In the genomic region with DNA sequence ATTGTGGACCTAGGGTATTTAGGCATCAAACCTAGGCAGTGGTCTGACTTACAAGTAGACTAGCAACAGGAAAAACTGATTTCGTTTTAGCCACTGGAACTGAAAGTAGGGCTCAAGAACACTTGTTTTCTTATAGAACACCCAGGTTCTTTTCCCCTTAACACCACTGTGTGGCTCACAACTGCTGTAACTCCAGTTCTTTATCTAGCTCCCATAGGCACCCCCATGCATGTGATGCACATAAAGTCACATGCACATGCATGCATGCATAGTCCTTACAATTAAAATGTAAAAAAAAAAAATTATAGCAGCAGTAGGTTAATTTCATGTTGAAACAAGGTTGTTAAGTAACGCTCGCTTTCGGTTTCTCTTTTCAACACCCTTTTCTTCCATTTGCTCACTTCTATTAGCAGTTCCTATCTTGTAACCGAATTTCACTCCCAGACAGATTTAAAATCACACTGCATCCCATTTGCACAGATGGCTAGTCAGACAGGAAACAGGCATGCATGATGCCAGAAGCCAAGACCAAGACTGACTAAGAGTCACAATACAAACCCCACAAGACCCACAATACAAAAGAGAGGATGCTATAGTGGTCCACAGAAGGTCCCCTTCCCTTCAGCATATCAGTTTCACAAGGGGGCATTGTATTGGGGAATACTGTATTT, we compare ENCODE assay signal across 22 mouse cellular contexts.
A peak's percentile ranks its signal among the peaks of the same experiment; 100 is the strongest.
DNase-seq lines count a peak whose midpoint lies in the region; ATAC-seq and TF ChIP-seq lines count a peak whose summit lies in the region.
"Had no signal": no experiment of that assay in that cellular context is flagged by ENCODE, and none has a peak within 500 bp of the region (broad histone marks: within the 10 kb centered on the region; RNA-seq: fewer than 3 reads in every experiment).

No protein-coding gene starts in this region.

- ATAC-seq in forebrain, embryonic 14.5 days, result peak; percentile 80
- ATAC-seq in forebrain, embryonic 11.5 days (replicated peaks; ENCODE audit: low FRiP score), result no peak
- peak; percentile 87 for ATAC-seq in forebrain, embryonic 16.5 days
- ATAC-seq: activated CD4-positive, CD25-positive, alpha-beta regulatory T cell, adult 4 months; intestine, embryonic 16.5 days; Patski had no signal

- 72% methylated on average over 5 of the region's 5 CpGs for WGBS in forebrain, embryonic 14.5 days
- WGBS in forebrain, embryonic 11.5 days, result 88% methylated on average over 5 of the region's 5 CpGs
- WGBS in forebrain, embryonic 16.5 days, result 57% methylated on average over 5 of the region's 5 CpGs

- no peaks in the 10 kb centered on the region for H3K36me3 ChIP-seq in forebrain, embryonic 14.5 days (ENCODE audit: control insufficient read depth, insufficient read depth, low read length)
- H3K36me3 ChIP-seq in forebrain, embryonic 11.5 days (ENCODE audit: control insufficient read depth, insufficient read depth, low read length), result no peaks in the 10 kb centered on the region
- H3K36me3 ChIP-seq in forebrain, embryonic 16.5 days (ENCODE audit: control insufficient read depth, insufficient read depth), result no peaks in the 10 kb centered on the region
- H3K36me3 ChIP-seq: embryonic facial prominence, embryonic 12.5 days; heart, embryonic 12.5 days; hindbrain, embryonic 10.5 days had no signal

- H3K9ac ChIP-seq in forebrain, embryonic 14.5 days (ENCODE audit: low read length), result no peak overlapping the region
- no peak overlapping the region for H3K9ac ChIP-seq in forebrain, embryonic 11.5 days (ENCODE audit: low read length)
- H3K9ac ChIP-seq in forebrain, embryonic 16.5 days (replicated peaks; ENCODE audit: low read depth, low read length), result no peak overlapping the region
- H3K9ac ChIP-seq: embryonic facial prominence, embryonic 12.5 days; heart, embryonic 12.5 days; hindbrain, embryonic 14.5 days had no signal

- intact Hi-C loops in left cerebral cortex, postnatal 14 days (cut with DNase I), result no loop called here
- intact Hi-C loops in left cerebral cortex, adult 2 months (cut with DNase I), result no loop called here

- H3K27me3 ChIP-seq in forebrain, embryonic 14.5 days (replicated peaks; ENCODE audit: control insufficient read depth, insufficient read depth, low read length), result no peaks in the 10 kb centered on the region
- no peaks in the 10 kb centered on the region for H3K27me3 ChIP-seq in forebrain, embryonic 11.5 days (ENCODE audit: control insufficient read depth, insufficient read depth, low read length)
- no peaks in the 10 kb centered on the region for H3K27me3 ChIP-seq in forebrain, embryonic 16.5 days (replicated peaks; ENCODE audit: control insufficient read depth, insufficient read depth, low read length)
- H3K27me3 ChIP-seq: CH12.LX; embryonic facial prominence, embryonic 12.5 days; heart, embryonic 12.5 days; Patski had no signal

- DNase-seq in forebrain, embryonic 14.5 days (ENCODE audit: low spot score), result peak; percentile 70
- no peak for DNase-seq in forebrain, embryonic 11.5 days (ENCODE audit: low spot score)
- DNase-seq in left cerebral cortex, postnatal 14 days (ENCODE audit: low spot score in 2 of 2), result peak; percentile 0 to 2
- DNase-seq in left cerebral cortex, adult 2 months (ENCODE audit: extremely low spot score in 1 of 2, low spot score in 2 of 2), result no peak
- DNase-seq in telencephalon, adult 2 months (ENCODE audit: low read depth, low spot score), result peak; percentile 27
- no peak for DNase-seq in kidney, postnatal 4 days
- no peak for DNase-seq in adrenal gland, adult 2 months
- DNase-seq: adrenal gland, adult 8-10 months; adrenal gland, postnatal 36 days; cerebellum, adult 11-12 months; cerebellum, adult 9-10 months; cerebellum, postnatal 25 days; gastrocnemius, postnatal 14 days had no signal

- H3K4me2 ChIP-seq in forebrain, embryonic 14.5 days (ENCODE audit: low read length), result no peak overlapping the region
- no peak overlapping the region for H3K4me2 ChIP-seq in forebrain, embryonic 11.5 days (ENCODE audit: low read depth, low read length, severe bottlenecking)
- H3K4me2 ChIP-seq in forebrain, embryonic 16.5 days (ENCODE audit: low read length), result no peak overlapping the region
- H3K4me2 ChIP-seq: embryonic facial prominence, embryonic 12.5 days; heart, embryonic 12.5 days; hindbrain, embryonic 14.5 days had no signal

- no peak overlapping the region for H3K4me3 ChIP-seq in forebrain, embryonic 14.5 days (ENCODE audit: low read depth, low read length)
- H3K4me3 ChIP-seq in forebrain, embryonic 11.5 days (ENCODE audit: low read depth, low read length), result no peak overlapping the region
- H3K4me3 ChIP-seq in left cerebral cortex, adult 2 months, result no peak overlapping the region
- H3K4me3 ChIP-seq in forebrain, embryonic 16.5 days (replicated peaks; ENCODE audit: low read length), result no peak overlapping the region
- H3K4me3 ChIP-seq: embryonic facial prominence, embryonic 12.5 days; heart, embryonic 12.5 days; hindbrain, embryonic 10.5 days had no signal

- H3K9me3 ChIP-seq in forebrain, embryonic 14.5 days (replicated peaks; ENCODE audit: control insufficient read depth, low read length), result no peaks in the 10 kb centered on the region
- no peaks in the 10 kb centered on the region for H3K9me3 ChIP-seq in forebrain, embryonic 11.5 days (ENCODE audit: control insufficient read depth, low read length)
- H3K9me3 ChIP-seq in forebrain, embryonic 16.5 days (ENCODE audit: control insufficient read depth, low read length), result no peaks in the 10 kb centered on the region
- H3K9me3 ChIP-seq: embryonic facial prominence, embryonic 12.5 days; heart, embryonic 12.5 days; hindbrain, embryonic 10.5 days had no signal

- TF ChIP-seq CTCF in left cerebral cortex, adult 2 months (IDR thresholded peaks at IDR 0.05), result no peak

- no peaks in the 10 kb centered on the region for H3K4me1 ChIP-seq in forebrain, embryonic 14.5 days (ENCODE audit: control insufficient read depth, insufficient read depth, low read length)
- H3K4me1 ChIP-seq in forebrain, embryonic 11.5 days (replicated peaks; ENCODE audit: control insufficient read depth, insufficient read depth, low read length), result no peaks in the 10 kb centered on the region
- H3K4me1 ChIP-seq in forebrain, embryonic 16.5 days (replicated peaks; ENCODE audit: control insufficient read depth, insufficient read depth, low read length), result peaks cover 3% of the 10 kb centered on the region; the same call in 1 of the 2 replicates
- H3K4me1 ChIP-seq: embryonic facial prominence, embryonic 12.5 days; heart, embryonic 12.5 days; hindbrain, embryonic 10.5 days had no signal

- H3K27ac ChIP-seq in forebrain, embryonic 14.5 days (ENCODE audit: low read depth, low read length), result 0 out of 2 replicates have a peak overlapping the region, but pooled peaks have one; percentile 21
- H3K27ac ChIP-seq in forebrain, embryonic 11.5 days (ENCODE audit: low read depth, low read length), result no peak overlapping the region
- H3K27ac ChIP-seq in left cerebral cortex, adult 2 months, result no peak overlapping the region
- H3K27ac ChIP-seq in forebrain, embryonic 16.5 days (ENCODE audit: low read length), result peak overlapping the region; percentile 80
- H3K27ac ChIP-seq: embryonic facial prominence, embryonic 12.5 days; hindbrain, embryonic 10.5 days; hindbrain, embryonic 14.5 days had no signal

Comparison
In these comparisons a context has a peak if more than half of its experiments do, and no peak if none do; other contexts are left out.
1. DNase-seq: peak in forebrain, embryonic 14.5 days (single experiment), left cerebral cortex, postnatal 14 days (2 of 2) and telencephalon, adult 2 months (single experiment); none in forebrain, embryonic 11.5 days (single experiment), left cerebral cortex, adult 2 months (0 of 2), kidney, postnatal 4 days (0 of 2) and adrenal gland, adult 2 months (single experiment).
2. H3K27ac ChIP-seq: peak in forebrain, embryonic 14.5 days (single experiment) and forebrain, embryonic 16.5 days (single experiment); none in forebrain, embryonic 11.5 days (single experiment) and left cerebral cortex, adult 2 months (single experiment).